Mouse (Mus musculus) thymus, postnatal 10 days (tissue): ENCODE results near the gene Timm44.

Experiments used
- DNase-seq, 2 experiments: peaks; one replicate each; pipeline ENCODE4 v3.0.0; 2021; ENCODE audit warnings: low spot score in 2 of 2

The Timm44 gene

DNA sequence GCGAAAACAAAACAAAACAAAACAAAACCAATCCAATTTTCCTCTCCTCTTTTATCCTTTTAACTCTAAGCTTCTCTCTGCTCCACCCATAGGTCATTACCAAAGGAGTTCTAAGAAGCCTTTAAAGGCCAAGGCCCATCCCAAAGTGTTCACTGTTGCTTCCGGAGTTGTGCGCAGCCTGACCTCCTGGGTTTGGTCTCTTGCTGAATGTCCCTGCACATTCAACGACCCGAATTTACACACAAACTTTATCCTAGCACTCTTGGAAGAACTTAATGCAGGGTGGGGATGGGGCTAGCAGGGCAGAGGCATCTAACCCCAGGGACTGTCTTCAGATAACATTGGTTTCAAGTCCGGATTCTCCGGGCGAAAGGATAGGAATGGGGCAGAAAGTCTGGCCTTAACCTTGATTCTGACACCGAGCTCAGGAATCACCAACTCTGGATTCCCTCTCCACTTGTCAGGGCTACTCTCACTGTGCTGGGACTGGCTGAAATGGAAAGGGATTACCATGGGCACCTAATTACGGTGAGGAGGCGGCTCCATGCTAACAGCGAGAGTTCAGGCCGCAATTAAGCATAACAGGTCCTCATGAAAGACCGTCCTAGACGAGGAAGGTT is 37.8 kb downstream of the Timm44 start:
- no peak for DNase-seq

DNA sequence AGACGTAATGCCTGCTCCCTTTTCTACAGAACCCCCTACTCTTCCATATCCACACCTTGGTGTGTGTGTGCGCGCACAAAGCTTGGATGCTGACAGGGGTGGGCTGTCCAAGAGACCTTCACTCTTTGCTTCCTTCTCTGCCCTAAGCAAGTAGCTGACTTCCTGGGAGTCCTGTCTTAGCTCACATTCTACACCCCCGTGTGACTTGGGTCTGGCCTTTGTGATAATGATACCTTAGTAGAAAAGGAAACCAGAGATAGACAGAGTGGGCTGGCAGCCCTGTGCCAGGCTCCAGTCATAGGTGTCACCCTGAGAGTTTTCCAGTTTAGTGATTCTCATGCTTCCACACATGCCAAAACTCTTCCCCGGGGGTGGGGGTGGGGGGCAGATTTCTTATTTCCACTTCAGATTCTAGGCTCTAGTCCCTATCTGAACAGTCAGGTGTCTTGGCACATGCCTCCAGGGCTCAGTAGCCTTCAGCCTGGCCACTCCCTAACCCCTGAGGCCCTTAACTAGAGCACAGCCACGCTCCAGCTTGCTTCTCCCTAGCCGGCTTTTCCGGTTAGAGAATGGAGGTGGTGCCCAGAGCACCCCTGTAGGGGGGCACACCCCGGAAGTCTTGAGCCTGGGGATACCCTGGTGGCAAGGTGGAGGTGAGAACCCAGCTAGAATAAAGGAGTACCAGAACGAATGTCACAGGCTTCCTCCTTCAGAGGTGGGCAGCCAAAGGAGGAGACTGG is 44.9 kb downstream of the Timm44 start:
- no peak for DNase-seq

DNA sequence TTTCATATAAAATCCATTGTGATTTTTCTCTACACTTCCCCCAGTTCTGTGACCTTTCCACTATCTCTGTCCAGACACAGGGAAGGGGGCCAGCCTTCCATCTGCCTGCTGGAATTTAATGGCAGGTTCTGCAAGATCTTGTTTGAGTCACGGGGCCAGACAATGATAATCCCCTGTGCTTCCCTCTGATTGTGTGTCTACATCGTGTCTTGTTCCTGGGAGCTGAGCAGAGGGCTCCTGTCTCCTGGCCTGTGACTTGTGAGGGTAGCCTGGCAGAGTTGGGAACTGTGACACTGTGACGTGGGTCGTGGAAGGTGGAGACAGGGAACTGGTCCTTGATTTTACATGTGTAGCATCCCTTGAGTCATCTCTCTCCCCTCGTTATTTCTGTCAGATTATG is 45.9 kb downstream of the Timm44 start:
- no peak for DNase-seq

DNA sequence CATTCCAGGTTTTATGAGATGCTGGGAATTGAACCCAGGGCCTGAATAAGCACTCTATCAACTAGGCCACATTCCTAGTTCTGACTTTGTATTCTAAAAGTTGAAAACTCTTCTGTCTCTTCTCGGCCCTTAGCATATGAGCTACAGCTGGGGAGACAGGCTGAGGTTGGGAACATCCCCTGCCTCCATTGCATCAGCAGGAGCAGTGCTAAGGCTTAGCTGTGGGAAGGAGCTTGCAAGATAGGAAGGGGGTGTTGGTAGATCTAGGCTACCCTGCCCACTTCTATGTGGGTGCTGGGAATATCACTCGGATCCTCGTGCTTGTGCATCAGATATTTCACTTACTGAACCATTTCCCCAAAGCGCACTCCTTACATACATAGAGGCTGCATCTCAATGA is 47.8 kb downstream of the Timm44 start:
- no peak for DNase-seq

DNA sequence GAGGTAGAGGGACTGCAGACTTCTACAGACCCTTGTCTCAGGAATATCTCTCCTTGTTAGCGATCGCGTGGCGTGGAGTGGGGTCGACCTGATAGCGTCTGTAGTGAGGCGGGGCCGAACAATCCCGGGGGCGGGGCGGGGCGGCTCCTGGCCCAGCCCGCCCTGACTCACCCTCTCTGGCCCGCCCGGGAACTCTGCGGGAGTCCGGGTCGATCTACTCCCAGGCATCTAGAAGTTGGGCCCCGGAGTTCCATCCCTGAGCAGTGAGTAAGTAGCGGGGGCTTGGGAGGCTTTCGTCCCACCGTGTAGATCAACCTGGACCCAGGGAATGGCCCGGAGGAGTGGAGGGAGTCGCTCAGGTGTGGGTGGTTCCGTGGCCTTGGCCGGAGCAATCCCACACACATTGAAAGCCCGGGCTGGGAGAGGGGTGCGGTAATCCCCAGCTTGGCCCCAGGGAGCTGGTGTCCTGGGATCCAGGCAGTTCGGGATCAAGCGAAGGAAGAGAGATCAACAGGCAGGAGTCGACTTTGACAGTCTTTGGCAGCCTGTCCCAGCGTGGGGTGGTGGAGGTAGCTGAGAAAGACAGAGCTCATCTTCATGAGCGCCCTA is 48.9 kb downstream of the Timm44 start, which contains the start of gene Lrrc8e:
TSS of gene Lrrc8e (plus strand) at position 89 of the 609 bp plus-strand sequence.
- no peak for DNase-seq

DNA sequence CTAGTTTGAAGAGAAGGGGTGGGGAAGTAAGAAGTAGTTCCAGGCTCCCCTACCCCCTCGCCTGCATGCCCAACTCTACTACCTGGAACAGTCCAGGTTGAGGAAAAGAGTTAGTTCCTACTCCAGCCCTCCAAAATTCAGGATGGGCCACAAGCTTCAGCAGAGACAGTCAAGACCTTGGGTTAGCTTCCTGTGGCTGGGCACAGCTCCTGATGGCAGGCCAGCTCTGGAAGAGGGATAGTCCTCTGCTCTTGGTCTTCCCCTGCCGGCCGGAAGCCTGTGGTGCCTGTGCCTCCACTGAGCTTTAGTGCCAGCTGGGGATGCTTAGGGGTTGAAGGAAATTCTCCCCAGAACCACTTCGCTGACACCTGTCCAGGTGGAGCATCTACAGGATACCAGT is 49.4 kb downstream of the Timm44 start:
- DNase-seq = no peak

DNA sequence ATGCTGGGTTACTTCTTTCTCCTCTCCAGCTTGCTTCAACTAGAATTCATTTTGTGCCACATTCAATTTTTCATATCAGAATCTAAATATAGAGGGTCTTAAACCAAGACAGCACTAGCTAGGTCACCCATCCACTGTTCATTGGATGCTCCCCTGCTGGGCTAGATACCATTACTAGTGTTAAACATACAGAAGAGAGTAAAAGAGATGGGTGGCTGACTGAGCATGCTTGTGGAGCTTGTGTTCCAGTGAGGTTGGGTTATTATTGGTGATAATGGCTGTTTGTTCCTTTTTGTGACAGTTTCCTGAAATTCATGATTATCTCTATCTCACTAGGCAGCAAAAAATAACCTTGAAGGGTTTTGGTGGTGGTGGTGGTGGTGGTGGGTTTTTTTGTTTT is 53.7 kb downstream of the Timm44 start:
- DNase-seq = no peak

DNA sequence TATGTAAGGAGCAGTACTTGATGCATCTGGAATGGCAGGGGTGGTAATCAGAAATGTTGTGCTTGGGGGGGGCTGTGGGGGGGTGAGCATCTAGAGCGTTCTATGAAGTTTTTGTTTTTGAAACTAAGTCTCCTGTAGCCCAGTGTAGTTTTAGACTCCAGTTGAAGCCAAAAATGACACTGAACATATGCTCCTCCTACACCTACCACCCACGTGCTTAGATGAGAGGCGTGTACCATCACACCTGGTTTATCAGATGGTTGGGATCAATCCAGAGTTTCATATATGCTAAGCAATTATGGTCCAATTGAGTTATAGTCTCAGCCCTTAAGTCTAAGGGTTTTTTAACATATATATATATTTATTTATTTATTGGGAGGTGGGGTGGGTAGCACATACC is 56.1 kb downstream of the Timm44 start:
- DNase-seq = no peak

DNA sequence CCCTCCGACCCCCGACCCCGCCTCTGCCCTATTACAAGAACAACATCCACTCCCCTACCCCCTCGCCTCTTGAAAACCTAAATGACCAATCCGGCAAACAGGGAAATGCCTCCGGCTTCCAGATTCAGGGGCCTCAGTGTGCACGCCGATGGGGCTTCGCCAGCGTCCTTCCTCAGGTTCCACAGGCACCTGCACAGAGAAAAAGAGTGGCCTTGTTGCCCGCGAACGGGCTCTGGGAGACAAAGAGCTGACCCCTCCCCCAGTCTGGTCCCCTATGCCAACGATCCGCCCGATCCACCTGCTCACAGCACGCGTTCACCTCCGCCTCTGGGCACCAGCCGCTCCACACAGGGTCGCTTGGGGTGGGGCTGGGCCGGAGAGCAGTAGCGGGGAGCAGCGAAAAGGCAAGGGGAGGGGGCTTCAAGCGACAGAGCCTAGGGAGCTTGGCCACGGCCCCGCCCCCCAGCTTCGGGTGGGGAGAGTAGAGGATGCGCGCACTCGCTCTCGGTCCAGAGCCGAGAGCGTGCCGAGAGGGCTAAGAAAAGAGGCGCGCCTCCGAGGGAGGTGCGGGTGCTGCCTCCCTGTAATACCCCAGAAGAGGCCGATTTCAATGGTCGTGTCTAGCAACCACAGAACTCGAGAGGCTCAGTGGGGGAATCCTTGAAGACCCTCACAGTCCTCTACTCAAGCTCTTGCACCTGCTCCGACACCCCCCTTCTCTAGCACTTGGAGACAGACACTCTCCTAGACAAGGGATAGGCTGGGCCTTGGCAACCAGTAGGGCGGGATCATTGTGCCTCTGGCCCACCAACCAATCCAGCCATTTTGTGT is 58.7 kb downstream of the Timm44 start, which contains the start of gene Prr36:
TSS of gene Prr36 (minus strand) at position 669 of the 831 bp plus-strand sequence.
- DNase-seq = no peak

DNA sequence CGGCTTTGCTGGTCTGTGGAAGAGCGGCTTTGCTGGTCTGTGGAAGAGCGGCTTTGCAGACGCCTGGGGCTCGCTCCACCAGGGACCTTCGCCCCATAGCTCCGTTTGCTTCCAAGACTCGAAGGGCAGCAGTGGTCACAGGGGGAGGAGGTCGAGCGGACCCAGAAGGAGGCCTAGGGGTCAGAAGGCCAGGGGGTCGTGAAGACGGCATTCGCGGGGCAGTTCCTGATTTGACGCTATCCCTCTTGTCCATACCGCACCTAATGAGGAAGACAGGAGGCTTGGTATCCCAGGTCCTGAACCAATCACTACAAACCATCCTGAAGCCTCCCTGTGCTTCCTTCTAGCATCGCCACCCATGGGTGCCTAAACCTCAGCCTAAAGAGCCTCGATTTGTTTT is 59.4 kb downstream of the Timm44 start:
- DNase-seq = no peak

DNA sequence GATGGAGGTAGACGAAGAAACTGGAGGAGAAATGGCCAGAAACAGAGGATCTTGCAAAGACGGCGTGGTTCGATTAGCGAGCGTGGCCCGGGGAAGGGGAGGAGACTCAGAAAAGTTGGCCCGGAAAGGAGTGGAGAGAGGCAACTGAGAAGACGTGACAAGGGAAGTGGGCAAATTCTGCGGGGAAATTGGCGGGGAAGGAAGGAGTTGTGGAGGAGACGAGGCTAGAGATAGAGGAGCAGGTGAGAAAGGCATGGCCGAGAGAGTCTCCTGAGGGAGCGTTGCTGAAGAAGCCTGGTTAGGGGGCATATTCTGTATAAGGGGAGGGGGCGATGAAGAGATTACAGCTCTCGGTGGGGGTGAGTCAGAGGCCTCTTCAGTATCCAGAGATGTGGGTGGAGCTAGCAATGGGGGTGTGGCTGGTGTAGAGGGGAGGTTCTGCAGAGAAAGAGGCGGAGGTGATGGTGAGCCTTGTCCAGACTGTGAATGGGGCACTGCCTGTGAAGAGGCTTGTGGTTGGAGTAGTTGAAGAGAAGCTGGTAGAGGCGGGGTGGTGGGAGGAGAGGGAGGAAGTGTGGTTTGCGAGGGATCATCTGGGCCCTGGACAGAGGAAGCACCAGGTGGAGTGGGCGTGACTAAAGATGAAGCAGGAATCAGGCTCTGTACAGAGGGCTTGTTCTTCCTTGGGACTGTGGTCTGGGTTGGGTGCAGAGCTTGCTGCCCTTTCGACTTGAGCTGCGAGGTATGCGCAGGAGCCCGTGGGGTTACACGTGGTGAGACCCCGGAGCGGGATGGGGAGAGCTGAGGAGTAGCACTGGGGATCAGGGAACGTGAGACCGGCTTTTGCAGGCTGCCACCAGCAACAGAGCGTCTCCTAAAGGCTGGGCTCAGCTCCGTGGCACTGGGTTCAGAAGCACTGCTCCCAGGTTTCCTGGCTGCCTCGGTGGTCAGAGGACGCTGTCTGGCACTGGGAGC is 61.4 kb downstream of the Timm44 start:
- peak in 1 of 2 experiments; percentile 26 for DNase-seq

DNA sequence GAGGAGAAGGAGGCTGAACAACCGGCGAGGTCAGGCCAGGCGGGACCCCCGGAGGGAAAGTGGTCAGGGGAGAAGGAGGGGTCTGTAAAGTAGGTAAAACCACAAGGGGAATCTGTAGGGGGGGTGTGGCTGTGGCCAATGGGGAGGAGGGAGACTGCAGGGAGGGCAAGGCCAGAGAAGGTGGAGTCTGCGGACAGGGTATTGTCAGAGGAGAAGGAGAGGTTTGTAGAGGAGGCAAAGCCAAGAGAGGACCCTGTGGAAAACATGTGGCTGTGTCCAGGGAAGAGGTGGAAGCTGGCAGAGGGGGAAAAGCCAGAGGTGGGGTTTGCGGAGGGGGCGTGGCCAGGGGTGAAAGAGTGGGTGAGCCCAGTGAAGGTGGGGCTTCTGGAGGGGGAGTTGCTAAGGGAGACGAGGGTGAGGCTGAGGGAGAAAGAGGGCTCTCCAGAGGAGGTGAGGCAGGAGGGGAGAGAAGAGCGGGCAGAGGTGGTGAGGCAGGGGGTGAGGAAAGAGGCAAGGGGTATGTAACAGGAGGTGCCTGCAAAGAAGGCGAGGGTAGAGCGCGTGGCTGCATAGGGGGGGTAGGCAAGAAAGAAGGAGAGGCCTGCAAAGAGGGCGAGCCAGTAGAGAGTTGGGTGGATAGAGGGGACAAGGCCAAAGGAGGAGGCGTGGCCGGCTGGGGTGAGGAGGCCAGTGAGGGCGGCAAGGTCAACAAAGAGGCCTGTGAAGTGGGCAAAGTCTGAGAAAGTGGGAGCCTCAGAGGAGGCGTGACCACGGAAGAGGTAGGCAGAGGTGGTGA is 62.3 kb downstream of the Timm44 start:
- DNase-seq = peak; percentile 46

DNA sequence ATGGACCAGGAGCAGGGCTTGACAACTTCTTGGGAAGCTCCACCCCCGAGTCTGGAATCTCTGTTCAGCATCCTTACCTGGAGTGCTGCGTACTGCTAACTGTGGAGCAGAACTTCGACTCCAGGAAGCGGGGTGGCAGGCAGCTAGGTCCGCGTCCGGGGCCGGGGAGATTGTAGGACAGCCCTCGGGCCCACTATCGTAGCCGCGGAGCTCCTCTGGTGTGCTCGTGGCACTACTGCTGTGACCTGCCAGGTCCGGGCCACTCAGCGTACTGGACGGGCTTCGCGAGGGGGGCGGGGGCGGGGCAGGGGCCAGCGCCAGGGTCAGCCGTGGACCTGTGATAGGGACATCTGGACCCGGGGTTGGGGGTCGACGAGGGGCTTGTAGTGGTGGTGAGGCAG is 62.9 kb downstream of the Timm44 start:
- DNase-seq = no peak

DNA sequence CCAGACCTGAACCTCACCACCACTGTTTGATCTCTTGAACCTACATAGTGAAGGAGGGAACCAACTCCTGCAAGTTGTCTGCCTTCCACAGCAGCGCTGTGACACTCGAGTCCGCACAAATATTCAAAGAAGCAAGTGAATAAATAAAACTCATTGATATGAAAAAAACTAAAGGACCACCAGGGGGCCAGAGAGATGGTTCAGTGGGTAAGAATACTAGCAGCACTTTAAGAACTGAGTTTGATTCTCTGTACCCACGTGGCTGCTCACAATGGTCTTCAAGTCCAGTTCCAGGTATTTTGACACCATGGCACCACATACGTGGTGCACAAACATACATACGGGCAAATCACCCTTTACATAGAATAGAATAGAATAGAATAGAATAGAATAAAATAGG is 64.6 kb downstream of the Timm44 start:
- DNase-seq = no peak
